Mouse (Mus musculus) thymus, adult 2 months (tissue): ENCODE results near the gene Macrod2.

Source experiments
- CTCF ChIP-seq: fragments of 200-500 bp; IDR thresholded peaks from 2 replicates; pipeline ENCODE4 v1.5.1; 2012; ENCODE audit warnings: mild to moderate bottlenecking, control low read depth, low read length, moderate library complexity, borderline replicate concordance; ENCODE audit not compliant: control insufficient read depth, poor library complexity, insufficient read depth; ENCODE audit errors: extremely low read depth
- POLR2A ChIP-seq: fragments of 200-500 bp; IDR thresholded peaks from 2 replicates; pipeline ENCODE4 v1.6.1; 2012; ENCODE audit warnings: mild to moderate bottlenecking, low read length, control low read depth, moderate library complexity; ENCODE audit not compliant: control insufficient read depth, poor library complexity, insufficient read depth; ENCODE audit errors: extremely low read depth

DNA sequence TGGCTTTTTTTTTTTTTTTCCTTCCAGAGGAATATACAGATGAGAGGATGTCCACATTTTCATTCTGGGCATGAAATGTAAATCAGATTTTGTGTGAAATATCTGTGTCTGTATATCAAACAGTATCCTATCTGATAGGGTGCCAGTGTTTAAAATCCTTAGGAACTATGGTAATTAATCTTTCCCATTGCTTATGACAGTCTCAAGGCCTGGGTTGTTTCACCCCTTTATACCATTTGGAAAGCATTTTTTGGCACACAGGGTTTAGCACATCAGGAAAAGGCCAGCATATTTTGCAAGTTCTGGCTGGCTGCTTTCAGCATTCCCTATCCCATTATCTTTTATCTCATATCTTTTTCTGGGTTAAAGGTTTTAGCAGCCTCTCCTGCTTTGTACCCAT, 1021.3 kb downstream of the Macrod2 start:
- TF ChIP-seq CTCF (no peak), POLR2A (no peak)
